Mouse (Mus musculus) embryonic facial prominence, embryonic 11.5 days (tissue): ENCODE measurements around the gene Reln. TPM values are rescaled to one million over a fixed set of nuclear protein-coding genes. Genes with fewer than 3 reads are reported as not detected.

Experiments used
- polyA plus RNA-seq: library from polyadenylated mRNA; unstranded; fragments of >200 nt; fragmentation: Nextera tagmentation; extraction: Ambion mirVana; gene quantifications from 2 replicates; pipeline ENCODE4 v1.2.1, GENCODE M21; 2014

The Reln gene
- polyA plus RNA-seq, 1 experiment from 2014 or later, result 3.0 TPM

Other genes with a start within 250 kb of the Reln start
- 59.9 and 60.2 TPM in 2 replicates for gene Orc5, start 205.7 kb upstream of the Reln start, polyA plus RNA-seq